Mouse (Mus musculus) forebrain, embryonic 14.5 days (tissue): Measurements from ENCODE around the gene Nfe2l2. TPM values are rescaled to one million over a fixed set of nuclear protein-coding genes. Genes with fewer than 3 reads are reported as not detected.

Source experiments
- ATAC-seq: fragments of 200-750 bp; cut with Nextera tagmentation; 2 replicates; pipeline ENCODE4 v1.8.0; 2017; ENCODE audit warnings: mild to moderate bottlenecking, moderate library complexity
- DNase-seq: peaks from one replicate; pipeline ENCODE4 v3.0.0-alpha.2; 2015; ENCODE audit warnings: low spot score
- H3K27ac ChIP-seq: fragments of 300-500 bp; sonication (generic); 2 replicates; pipeline ENCODE4 v1.5.1; 2014; ENCODE audit warnings: low read depth, mild to moderate bottlenecking, control low read depth, low read length, moderate library complexity
- H3K27me3 ChIP-seq: fragments of 300-500 bp; sonication (generic); replicated peaks from 2 replicates; pipeline ENCODE4 v1.6.1; 2014; ENCODE audit warnings: low read length, control low read depth, mixed read lengths; ENCODE audit not compliant: control insufficient read depth, insufficient read depth
- H3K36me3 ChIP-seq: fragments of 300-500 bp; sonication (generic); 2 replicates; pipeline ENCODE4 v1.6.1; 2014; ENCODE audit warnings: low read length, control low read depth; ENCODE audit not compliant: control insufficient read depth, insufficient read depth
- H3K4me1 ChIP-seq: fragments of 300-500 bp; sonication (generic); 2 replicates; pipeline ENCODE4 v1.6.1; 2014; ENCODE audit warnings: antibody characterized with exemption, low read length, control low read depth; ENCODE audit not compliant: control insufficient read depth, insufficient read depth
- H3K4me2 ChIP-seq: fragments of 300-500 bp; sonication (generic); 2 replicates; pipeline ENCODE4 v1.6.1; 2014; ENCODE audit warnings: mild to moderate bottlenecking, control low read depth, low read length
- H3K4me3 ChIP-seq: fragments of 300-500 bp; sonication (generic); 2 replicates; pipeline ENCODE4 v1.5.1; 2014; ENCODE audit warnings: low read depth, low read length, control low read depth
- H3K9ac ChIP-seq: fragments of 300-500 bp; sonication (generic); 2 replicates; pipeline ENCODE4 v1.6.1; 2014; ENCODE audit warnings: mild to moderate bottlenecking, low read length, control low read depth, moderate library complexity
- H3K9me3 ChIP-seq: fragments of 300-500 bp; sonication (generic); replicated peaks from 2 replicates; pipeline ENCODE4 v1.6.1; 2016; ENCODE audit warnings: low read length, control low read depth, mixed read lengths; ENCODE audit not compliant: control insufficient read depth
- WGBS: fragments of 180-500 bp; shearing (Covaris S2); extraction: QIAGEN DNeasy Blood & Tissue Kit; methylation state at CpG from one replicate; pipeline ENCODE4 v1.1.7; 2014; 5-methylcytosine and 5-hydroxymethylcytosine counted together
- polyA plus RNA-seq: library from polyadenylated mRNA; unstranded; fragments of >200 nt; fragmentation: Nextera tagmentation; extraction: Ambion mirVana; gene quantifications from 2 replicates; pipeline ENCODE4 v1.2.1, GENCODE M21; 2014

Gene Nfe2l2
- 17.7 and 17.9 TPM in 2 replicates for polyA plus RNA-seq

GRCm38 (mm10) chr2:75704234-75705161, at the start of gene Nfe2l2:
Gene Nfe2l2 (minus strand): TSS chr2:75704641.
- H3K4me1 ChIP-seq = 0 out of 2 replicates have a peak, but pooled peaks cover 3% of the 10 kb centered on the region
- H3K36me3 ChIP-seq = no peaks in the 10 kb centered on the region
- 1% methylated on average over 50 of the region's 58 CpGs for WGBS
- H3K4me2 ChIP-seq = peak within 1 kb of the TSS; percentile 58
- H3K9me3 ChIP-seq = no peaks in the 10 kb centered on the region
- H3K27me3 ChIP-seq = no peaks in the 10 kb centered on the region
- DNase-seq (peak; percentile 86), ATAC-seq (peak; percentile 84)
- peak within 1 kb of the TSS; percentile 52 for H3K4me3 ChIP-seq
- H3K9ac ChIP-seq = peak within 1 kb of the TSS; percentile 66
- peak within 1 kb of the TSS; percentile 75 for H3K27ac ChIP-seq

GRCm38 (mm10) chr2:75752306-75753175, 48.1 kb upstream of the Nfe2l2 start:
- H3K9me3 ChIP-seq = no peaks in the 10 kb centered on the region
- ATAC-seq = no peak
- 88% methylated on average over 22 of the region's 22 CpGs for WGBS

GRCm38 (mm10) chr2:75751896-75752295, 47.5 kb upstream of the Nfe2l2 start:
- Histone ChIP-seq H3K9me3 (no peaks in the 10 kb centered on the region), H3K4me1 (no peaks in the 10 kb centered on the region), H3K27ac (no peak overlapping the region), H3K27me3 (no peaks in the 10 kb centered on the region), H3K4me2 (no peak overlapping the region), H3K4me3 (no peak overlapping the region), H3K36me3 (no peaks in the 10 kb centered on the region), H3K9ac (no peak overlapping the region)
- ATAC-seq = no peak
- 55% methylated on average over 6 of the region's 6 CpGs for WGBS
- DNase-seq = no peak

More at GRCm38 (mm10) chr2:75752306-75753175, 48.1 kb upstream of the Nfe2l2 start:
- no peak for DNase-seq
- Histone ChIP-seq H3K4me3 (no peak overlapping the region), H3K36me3 (no peaks in the 10 kb centered on the region), H3K9ac (no peak overlapping the region), H3K4me1 (no peaks in the 10 kb centered on the region), H3K4me2 (no peak overlapping the region), H3K27me3 (no peaks in the 10 kb centered on the region), H3K27ac (no peak overlapping the region)

GRCm38 (mm10) chr2:75750869-75751268, 46.4 kb upstream of the Nfe2l2 start:
- Histone ChIP-seq H3K9ac (no peak overlapping the region), H3K36me3 (no peaks in the 10 kb centered on the region), H3K27me3 (no peaks in the 10 kb centered on the region), H3K9me3 (no peaks in the 10 kb centered on the region), H3K4me3 (no peak overlapping the region), H3K27ac (no peak overlapping the region), H3K4me1 (no peaks in the 10 kb centered on the region), H3K4me2 (no peak overlapping the region)
- 92% methylated on average over 10 of the region's 10 CpGs for WGBS
- DNase-seq = no peak
- no peak for ATAC-seq

- no peaks in the 10 kb centered on the region for H3K36me3 ChIP-seq
- H3K27me3 ChIP-seq = no peaks in the 10 kb centered on the region
- no peak overlapping the region for H3K4me3 ChIP-seq
- DNase-seq (no peak), ATAC-seq (no peak)
- no peak overlapping the region for H3K9ac ChIP-seq
- H3K27ac ChIP-seq = no peak overlapping the region
- H3K4me2 ChIP-seq = no peak overlapping the region
- H3K4me1 ChIP-seq = no peaks in the 10 kb centered on the region
- H3K9me3 ChIP-seq = no peaks in the 10 kb centered on the region
- 93% methylated on average over 2 of the region's 2 CpGs for WGBS
Measured at GRCm38 (mm10) chr2:75750043-75750718, 45.7 kb upstream of the Nfe2l2 start.

- no peaks in the 10 kb centered on the region for H3K4me1 ChIP-seq
- H3K4me2 ChIP-seq = no peak overlapping the region
- H3K36me3 ChIP-seq = no peaks in the 10 kb centered on the region
- no peak overlapping the region for H3K4me3 ChIP-seq
- no peak overlapping the region for H3K27ac ChIP-seq
- no peaks in the 10 kb centered on the region for H3K27me3 ChIP-seq
- WGBS = 88% methylated on average over 6 of the region's 6 CpGs
- ATAC-seq = no peak
- no peak for DNase-seq
- H3K9me3 ChIP-seq = no peaks in the 10 kb centered on the region
- H3K9ac ChIP-seq = no peak overlapping the region
Measured at GRCm38 (mm10) chr2:75748841-75749240, 44.4 kb upstream of the Nfe2l2 start.

GRCm38 (mm10) chr2:75737006-75737503, 32.6 kb upstream of the Nfe2l2 start:
- no peak overlapping the region for H3K27ac ChIP-seq
- H3K9me3 ChIP-seq = no peaks in the 10 kb centered on the region
- no peaks in the 10 kb centered on the region for H3K36me3 ChIP-seq
- H3K4me1 ChIP-seq = no peaks in the 10 kb centered on the region
- DNase-seq = no peak
- H3K27me3 ChIP-seq = no peaks in the 10 kb centered on the region
- H3K4me3 ChIP-seq = no peak overlapping the region
- ATAC-seq = no peak
- 82% methylated on average over 2 of the region's 2 CpGs for WGBS
- no peak overlapping the region for H3K9ac ChIP-seq
- no peak overlapping the region for H3K4me2 ChIP-seq

GRCm38 (mm10) chr2:75734196-75734865, 29.9 kb upstream of the Nfe2l2 start:
- Histone ChIP-seq H3K27me3 (no peaks in the 10 kb centered on the region), H3K4me1 (no peaks in the 10 kb centered on the region), H3K4me3 (no peak overlapping the region), H3K4me2 (no peak overlapping the region), H3K9me3 (no peaks in the 10 kb centered on the region), H3K36me3 (no peaks in the 10 kb centered on the region), H3K27ac (no peak overlapping the region), H3K9ac (no peak overlapping the region)
- peak; percentile 29; the same call in 1 of the 2 replicates for ATAC-seq
- WGBS = 30% methylated on average over 5 of the region's 5 CpGs
- DNase-seq = peak; percentile 37
